Mouse (Mus musculus): ENCODE results near the gene Rab8a.

GRCm38 (mm10) chr8:72219541-72220363, 58.8 kb downstream of the Rab8a start, which contains the start of gene Fam32a:
- no peak for TF ChIP-seq GATA1 (IDR thresholded peaks at IDR 0.05; ENCODE audit: borderline replicate concordance, low read length)
- TF ChIP-seq FLI1 (IDR thresholded peaks at IDR 0.05; ENCODE audit: low read length): peak; percentile 99

All from megakaryocyte, embryonic 14.5 days (primary cell).